Mouse (Mus musculus) induced T-regulatory cell, adult 2 months (primary cell): ENCODE measurements at regions not wholly inside any gene's neighbourhood (a gene's known extent, or its start where the extent isn't known, plus 50 kb on each side); places are given as distances from the start of the nearest gene placed in this dataset.
A peak's percentile ranks its signal among the peaks of the same experiment; 100 is the strongest.

ENCODE experiments used
- DNase-seq: peaks from one replicate; pipeline ENCODE4 v3.0.0-alpha.2; 2012; ENCODE audit warnings: low read depth

GRCm38 (mm10) chr19:56039091-56040004 lies 247.6 kb upstream of the Habp2 start:
- no peak for DNase-seq

DNA sequence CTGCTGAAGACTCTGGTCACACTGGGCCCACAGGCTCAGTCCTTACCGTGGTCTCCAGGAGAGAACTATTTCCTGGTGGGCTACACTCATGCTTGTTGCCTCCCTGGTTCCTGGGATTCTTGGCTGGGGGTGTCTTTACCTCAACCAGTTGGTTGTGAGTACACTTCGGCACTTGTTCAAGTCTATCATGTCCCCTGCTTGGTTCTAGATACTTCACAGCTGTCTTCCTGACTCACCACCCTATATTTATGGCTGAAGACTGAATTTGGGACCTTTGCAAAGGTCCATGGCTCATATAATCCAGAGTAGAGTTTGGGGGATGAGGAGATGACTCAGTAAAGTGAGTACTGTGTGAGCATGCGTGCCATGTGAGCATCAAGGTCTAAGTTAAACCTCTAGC lies 245.0 kb upstream of the Habp2 start:
- no peak for DNase-seq

DNA sequence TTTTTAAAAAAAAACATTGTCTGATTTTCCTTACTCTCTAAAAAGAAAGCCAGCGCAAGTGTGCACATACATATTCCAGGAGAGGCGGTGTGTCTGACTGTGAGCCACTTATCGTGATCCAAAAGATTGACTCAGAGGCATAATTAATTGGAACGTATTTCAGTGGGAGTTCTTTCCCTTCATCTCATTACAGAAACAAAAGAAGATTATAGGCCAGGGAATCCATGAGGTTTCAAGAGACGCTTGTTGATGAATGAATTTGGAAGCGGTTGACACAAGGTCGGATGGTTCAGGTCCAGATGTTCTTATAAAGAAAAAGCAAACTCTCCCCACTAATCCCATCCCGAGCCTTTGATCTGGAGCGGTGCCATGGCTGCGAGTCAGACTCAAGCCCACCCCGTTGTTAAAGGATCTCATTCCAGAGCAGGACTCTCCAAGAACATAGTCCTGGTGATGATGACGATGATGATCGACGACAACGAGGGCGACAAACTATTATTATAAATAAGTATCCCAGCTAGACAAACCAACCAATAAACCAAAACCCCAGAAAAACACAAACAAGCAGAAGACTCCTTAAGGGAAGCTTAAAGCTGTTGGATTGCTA lies 240.1 kb upstream of the Habp2 start:
- no peak for DNase-seq

DNA sequence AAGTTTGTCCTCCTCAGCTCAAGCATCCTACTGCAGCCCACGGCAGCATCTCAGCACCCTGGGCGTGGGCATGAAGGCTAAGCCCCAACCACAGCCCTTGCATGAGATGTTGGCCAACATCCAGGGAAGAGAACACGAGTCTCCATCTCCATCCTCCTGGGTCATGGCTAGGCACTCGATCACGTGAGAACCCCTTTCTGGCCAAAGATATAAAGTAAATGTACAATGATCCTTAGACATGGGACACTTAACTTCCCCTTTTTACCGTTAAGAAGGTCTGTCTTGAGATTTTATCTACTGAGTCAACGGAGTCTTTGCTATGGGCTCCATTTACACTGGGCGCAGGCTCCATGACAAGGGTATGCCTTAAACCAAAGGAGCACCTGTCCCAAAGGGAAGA lies 232.8 kb upstream of the Habp2 start:
- no peak for DNase-seq

DNA sequence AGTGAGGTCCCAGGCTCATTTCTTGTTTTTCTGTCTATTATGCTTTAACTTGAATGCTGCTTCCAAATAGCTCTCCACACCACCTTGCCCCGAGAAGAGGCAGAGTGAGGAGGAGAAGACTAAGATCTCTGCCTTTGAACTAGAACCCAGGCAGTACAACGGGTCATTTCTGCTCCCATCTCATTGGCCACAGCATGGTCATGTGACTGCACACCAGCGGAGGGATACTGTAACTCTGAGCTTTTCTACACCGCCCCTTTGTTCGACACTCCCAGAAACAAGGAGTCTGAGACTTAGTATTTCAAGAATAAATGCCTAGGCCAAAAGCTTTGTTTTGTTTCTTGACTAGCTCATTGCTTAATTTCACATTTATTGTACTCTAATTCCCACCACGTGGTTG lies 230.5 kb upstream of the Habp2 start:
- no peak for DNase-seq

- DNase-seq = no peak
Measured at GRCm38 (mm10) chr19:56061882-56062540, 224.9 kb upstream of the Habp2 start.

DNA sequence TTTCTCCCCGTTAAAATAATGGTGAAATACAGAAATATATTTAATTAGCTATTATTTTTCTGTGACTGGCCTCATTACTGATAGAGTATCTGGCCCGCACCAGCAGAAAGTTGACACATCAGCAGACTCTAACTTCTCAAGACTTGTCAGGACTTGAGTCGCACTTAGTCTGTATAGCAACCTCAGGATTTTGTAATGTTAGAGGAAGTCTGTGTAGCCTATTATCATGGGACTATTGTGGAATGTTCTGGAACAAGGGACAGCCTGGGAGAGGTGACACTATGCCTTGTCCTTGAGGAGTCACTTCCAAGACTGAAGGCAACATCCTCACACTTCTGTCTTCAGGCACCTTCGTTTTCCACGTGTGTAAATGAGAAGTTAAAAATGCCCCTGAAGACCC lies 223.8 kb upstream of the Habp2 start:
- no peak for DNase-seq

DNA sequence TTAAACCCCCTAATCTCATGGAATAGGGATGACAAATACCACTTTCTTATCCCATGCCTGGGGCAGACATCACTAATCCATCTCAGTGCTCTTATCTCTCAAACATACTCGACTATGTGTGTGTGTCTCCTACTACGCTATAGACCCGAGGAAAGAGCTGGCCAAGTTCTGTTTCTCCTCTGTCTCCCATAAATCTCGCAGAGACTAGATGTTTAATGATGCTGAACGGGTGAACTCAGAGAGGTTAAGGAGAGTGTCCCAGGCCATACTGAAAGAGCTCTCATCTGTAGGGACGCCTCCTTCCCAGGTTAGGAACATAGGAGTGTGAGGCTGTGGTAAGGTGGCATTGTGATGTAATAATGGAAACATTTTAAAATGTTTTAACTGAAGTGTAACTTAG lies 221.2 kb upstream of the Habp2 start:
- no peak for DNase-seq

- DNase-seq = no peak
Measured at GRCm38 (mm10) chr19:56068165-56068564, 218.8 kb upstream of the Habp2 start.

- DNase-seq = peak; percentile 6
Measured at GRCm38 (mm10) chr19:56068854-56069253, 218.1 kb upstream of the Habp2 start.

DNA sequence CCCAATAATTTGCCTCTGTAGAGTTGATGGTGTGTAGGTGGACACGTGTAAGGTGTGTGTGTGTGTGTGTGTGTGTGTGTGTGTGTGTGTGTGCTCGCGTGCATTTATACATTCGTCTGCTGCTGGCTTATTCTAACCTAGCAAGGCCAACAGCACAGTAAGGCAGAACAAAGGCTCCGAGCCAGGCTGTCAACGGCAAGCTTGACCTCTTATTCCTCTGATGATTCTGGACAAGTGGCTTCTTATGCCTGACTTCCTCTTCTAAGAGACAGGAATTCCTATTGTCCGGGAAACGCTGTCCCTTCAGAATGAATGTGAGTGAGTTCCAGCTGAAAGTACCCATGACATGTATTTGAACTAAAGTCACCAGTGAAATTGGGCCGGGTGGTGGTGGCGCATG lies 217.7 kb upstream of the Habp2 start:
- DNase-seq = no peak

DNA sequence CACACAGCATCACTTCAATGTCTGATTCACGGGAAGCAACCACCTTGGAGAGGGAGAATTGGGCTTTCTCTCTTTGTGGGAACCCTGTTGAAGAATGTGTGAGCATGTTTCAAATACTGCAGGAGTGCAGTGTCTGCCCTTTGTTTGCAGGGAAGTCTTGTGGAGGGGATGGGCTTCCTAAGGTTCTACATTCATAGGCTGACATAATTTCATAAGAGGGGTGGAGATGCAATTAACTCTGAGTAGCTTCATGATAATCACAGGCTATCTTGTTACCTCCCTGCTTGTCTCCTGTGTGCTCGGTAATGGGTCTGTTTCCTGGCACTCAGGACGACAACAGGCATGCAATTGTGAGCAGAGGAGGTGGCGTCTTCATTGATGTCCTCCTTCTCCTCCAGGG lies 215.6 kb upstream of the Habp2 start:
- no peak for DNase-seq

DNA sequence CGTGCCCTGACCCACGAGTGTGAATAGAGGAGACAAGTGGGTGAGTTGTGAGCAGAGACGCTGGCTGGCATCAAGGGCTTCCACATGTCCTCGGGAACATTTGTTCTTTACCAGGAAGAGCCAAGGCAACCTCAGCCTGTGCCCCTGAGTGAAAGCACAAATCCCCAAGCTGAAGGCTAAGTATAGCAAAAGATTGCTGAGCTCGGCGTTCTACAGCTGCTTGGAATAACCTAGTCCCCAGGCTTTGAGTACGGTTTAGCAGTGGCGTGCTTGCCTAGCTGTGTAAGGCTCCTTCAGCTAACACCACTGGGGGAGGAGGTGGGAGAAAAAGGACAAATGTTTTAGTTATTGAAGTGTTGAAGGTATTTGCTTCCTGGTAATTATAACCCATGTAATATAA lies 210.8 kb upstream of the Habp2 start:
- DNase-seq = no peak

- DNase-seq = no peak
Measured at GRCm38 (mm10) chr19:56077491-56077890, 209.4 kb upstream of the Habp2 start.

- no peak for DNase-seq
Measured at GRCm38 (mm10) chr19:56086413-56087083, 200.4 kb upstream of the Habp2 start.

DNA sequence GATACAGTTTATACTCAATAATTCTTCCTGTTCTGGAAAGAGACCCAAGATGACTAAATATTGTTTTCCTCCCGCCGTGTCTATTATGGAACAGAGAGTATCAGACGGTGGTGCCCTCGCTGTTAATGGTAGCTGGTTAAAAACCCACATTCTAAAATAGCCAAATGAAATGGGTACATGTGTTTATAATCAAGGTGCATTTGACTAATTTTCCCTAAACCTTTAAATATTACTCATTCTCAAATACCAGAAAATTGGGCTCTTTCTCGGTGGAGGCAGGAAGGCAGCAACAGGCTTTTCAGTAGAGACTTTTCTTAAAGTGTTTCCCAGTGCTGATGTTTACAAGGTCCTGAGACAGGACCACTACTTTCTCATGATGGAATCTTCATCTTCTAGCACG lies 199.8 kb upstream of the Habp2 start:
- DNase-seq = no peak

DNA sequence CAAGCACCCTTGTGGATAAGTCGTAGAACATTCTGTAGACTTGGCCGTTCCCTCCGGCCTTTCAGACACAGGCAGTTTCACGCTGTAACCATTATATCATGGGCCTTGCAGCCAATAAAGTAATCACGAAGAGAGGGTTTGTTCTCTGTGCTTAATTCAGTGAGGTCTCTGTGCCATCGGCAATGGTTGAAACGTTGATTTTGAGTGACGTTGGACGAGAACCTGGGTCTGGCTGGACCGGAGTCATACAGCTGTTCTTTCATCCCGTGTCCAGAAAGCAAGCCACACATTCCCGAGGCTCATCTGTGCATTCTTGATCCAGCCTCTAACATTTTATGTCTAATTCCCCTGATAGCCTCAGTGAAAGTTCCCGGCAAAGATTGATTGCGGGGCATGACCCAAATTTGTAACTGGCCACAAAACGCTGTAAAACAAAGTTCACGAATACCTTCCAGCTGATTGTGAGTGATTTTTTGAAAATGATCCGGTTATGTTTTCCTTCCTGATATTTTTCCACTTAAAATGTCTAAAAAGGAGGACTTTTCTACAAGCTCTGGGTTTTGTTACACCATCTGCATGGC lies 197.1 kb upstream of the Habp2 start:
- no peak for DNase-seq

- DNase-seq = no peak
Measured at GRCm38 (mm10) chr19:56091581-56091980, 195.4 kb upstream of the Habp2 start.

DNA sequence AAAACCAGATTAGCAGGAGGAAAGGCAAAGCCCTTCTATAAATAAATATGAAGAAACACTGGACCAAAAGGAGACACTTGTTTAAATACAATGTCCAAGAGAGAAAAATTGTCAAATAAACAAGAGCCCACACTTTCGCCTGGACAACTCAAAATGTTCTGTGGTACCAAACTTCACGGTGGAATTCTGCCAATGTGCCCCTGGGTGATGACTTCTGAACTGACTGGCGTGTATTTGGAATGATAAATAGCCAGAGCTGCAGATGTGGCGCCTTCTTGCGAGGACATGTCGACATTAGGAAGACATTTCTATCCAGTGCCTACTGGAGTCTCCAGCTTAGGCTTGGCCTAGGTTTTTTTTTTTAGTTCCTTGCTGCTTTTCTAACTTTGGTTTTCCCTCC lies 191.1 kb upstream of the Habp2 start:
- DNase-seq = no peak

- DNase-seq = no peak
Measured at GRCm38 (mm10) chr19:56099725-56100124, 187.2 kb upstream of the Habp2 start.

- DNase-seq = peak; percentile 7
Measured at GRCm38 (mm10) chr19:56100131-56100872, 186.6 kb upstream of the Habp2 start.
